Mouse (Mus musculus) liver (tissue): ENCODE results near the gene Serpind1.

ENCODE experiments used
- DNase-seq: peaks from one replicate; pipeline ENCODE4 v3.0.0-alpha.2; 2020; ENCODE audit warnings: mixed read lengths

The Serpind1 gene

DNA sequence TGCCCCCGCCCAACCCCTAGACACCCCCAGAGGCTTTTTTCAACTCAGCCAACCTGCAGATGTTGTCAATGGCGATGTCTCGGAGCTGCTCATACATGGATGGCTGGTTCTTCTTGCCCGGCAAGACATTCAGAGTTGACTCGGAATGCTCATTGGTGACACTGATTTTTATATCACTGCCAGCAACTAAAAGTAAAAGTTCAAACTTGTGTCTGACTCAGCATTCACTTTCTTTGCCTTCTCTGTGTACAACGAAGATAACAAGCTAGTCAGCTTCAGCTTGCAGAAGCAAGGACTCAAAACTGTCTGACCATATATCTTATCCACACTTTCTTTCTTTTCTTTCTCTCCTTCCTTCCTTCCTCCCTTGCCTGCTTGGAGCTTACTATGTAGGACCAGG, 24.9 kb downstream of the Serpind1 start:
- no peak for DNase-seq

- DNase-seq: no peak
These were observed 27.6 kb downstream of the Serpind1 start for GRCm38 (mm10) chr16:17358787-17359186.

DNA sequence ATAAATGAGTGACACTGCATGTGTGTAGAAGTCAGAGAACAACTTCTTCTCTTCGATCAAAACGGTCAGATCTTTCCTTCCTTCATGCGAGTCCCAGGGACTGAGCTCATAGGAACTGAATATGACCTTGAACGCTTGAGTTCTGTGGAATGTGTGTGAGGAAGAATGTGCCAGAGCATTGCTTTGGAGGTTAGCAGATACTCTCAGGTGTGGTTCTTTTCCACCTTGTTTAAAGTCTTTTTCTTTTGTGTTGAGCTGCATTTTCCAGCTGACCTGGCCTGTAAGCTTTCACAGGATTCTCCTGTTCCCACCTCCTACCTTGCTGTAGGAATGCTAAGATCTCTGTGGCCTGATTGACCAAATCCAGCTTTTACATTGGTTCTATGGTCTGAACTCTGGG, 51.1 kb downstream of the Serpind1 start:
- no peak for DNase-seq

DNA sequence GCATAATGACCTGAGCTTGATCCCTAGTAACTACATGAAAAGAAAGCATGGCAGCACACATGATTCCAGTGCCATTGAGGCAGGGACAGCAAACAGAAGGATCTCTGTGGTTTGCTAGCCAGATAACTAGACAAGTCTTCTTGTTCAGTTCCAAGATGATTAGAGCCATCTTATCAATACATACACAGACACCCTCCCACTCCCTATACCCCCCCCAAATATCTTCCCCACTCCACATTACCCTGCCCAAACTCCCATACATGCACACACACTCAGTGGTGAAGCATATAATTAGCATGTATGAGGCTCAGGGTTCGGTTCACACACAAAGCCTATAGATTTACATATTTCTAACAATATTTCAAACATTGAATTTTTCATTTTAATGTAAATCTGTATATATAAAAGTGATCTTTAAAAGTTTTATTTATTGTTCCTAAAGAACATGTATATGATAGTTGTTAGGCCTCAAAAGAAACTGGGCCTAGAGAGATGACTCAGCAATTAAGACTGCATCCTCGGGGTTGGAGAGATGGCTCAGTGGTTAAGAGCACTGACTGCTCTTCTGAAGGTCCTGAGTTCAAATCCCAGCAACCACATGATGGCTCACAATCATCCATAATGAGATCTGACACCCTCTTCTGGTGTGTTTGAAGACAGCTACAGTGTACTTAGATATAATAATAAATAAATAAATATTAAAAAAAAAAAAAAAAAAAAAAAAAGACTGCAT, 52.6 kb downstream of the Serpind1 start:
- peak; percentile 7 for DNase-seq

DNA sequence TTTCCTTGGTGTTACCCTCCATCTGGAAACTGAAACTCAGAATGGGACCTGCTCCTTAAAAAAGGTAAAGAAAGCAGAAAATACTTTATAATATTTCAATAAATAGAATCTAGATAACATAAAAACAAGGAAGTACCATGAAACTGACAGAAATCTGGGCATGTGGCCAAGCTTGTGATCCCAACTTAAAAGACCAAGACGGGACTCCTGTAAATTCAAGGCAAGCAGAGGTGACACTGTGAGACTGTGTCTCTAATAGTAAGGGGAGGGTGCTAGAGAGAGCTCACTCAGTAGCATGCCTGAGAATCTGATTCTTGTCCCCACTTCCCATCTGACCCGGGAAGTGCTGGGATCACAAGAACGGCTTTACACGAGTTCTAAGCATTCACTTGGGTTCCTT, 61.6 kb downstream of the Serpind1 start:
- DNase-seq: no peak
